Mouse (Mus musculus): ENCODE data around the gene Mbl1. TPM values are rescaled to one million over a fixed set of nuclear protein-coding genes. Genes with fewer than 3 reads are reported as not detected.

Mbl1 gene
- polyA plus RNA-seq (2012; ENCODE audit: low replicate concordance) = not detected in 2 replicates

DNA sequence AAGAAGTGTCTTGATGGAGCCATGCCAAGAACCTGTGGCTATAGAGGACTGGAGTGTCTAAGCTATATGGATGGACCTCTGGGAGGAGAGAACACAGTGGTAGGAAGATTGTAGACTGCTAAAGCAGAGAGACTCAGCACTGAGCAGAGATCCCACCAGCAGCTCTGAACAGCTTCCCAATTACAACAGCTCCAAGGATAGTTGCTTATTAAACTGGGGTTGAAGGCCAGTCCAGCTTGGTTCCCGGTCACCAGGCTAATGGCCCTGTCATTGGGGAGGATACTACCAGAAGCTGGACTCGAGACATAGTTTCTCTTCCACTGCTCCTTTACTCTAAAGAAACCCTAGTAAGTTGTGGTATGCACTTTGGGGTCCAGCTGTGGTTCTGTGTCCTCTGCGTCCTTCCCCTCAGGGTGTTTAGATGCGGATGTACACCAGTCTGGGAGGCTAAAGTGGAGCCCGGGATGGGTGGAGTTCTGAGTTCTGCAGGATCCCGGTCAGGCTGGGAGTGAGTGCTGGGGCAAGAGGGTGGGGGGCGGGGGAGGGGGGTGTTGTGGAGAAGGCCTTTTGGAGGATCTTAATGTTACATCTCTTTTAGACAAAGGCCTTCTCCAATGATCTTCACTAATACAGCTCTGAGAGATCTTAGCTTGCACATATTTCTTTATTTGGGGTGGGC is at the start of gene Mbl1:
Mbl1 (plus strand) TSS at position 239 of the 679 bp plus-strand sequence.

DNA sequence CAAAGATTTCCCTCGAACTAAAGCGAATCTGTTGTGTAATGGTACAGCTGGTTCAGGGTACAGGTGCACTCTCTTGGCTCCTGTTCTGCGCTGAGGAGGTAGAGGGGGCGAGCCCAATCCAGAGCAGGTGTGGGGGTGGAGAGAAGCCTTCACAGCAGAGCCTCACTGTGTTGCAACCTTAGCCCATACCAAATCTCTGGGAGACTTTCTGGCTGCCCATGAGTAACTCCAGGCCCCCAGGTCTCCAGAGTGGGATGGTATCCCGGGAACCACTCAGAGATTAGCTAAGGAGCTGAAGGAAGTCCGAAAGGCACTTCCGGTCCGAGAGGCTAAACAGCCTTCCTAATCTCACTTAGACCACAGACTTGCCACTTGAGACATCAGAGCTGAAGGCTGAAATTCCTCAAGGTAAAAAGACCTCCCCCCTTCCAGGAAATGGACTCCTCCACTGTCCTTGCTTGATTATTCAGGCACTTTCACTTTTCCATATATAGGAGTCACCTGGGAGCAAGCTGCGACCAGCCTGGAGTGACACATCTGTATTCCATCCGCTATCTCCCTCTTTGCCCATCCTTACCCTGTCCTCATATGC is 46.3 kb upstream of the Mbl1 start, which contains the start of gene Mat1a:
Mat1a (plus strand) TSS at position 183 of the 592 bp plus-strand sequence.

DNA sequence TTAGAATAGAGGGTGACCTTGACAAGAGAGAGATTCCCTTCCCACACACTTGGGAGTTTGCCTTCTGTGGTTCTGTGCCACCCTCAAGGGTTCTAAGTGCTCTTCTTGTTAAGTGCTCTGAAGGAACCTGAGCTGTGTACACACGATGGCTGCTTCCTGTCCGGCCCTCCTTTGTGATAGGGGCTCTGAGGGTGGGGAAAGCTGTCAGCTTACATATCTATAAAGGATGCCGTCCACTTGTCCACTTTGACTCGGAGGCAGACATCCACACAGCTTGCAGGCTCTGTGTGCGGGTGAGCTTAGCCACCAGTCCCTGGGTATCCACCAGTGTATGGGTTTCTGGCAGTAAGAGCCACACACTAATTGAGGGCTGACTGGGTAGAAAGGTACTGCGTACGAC is 19.7 kb upstream of the Mbl1 start, which contains the start of gene Sftpa1:
Sftpa1 (plus strand) TSS at position 243 of the 400 bp plus-strand sequence.

DNA sequence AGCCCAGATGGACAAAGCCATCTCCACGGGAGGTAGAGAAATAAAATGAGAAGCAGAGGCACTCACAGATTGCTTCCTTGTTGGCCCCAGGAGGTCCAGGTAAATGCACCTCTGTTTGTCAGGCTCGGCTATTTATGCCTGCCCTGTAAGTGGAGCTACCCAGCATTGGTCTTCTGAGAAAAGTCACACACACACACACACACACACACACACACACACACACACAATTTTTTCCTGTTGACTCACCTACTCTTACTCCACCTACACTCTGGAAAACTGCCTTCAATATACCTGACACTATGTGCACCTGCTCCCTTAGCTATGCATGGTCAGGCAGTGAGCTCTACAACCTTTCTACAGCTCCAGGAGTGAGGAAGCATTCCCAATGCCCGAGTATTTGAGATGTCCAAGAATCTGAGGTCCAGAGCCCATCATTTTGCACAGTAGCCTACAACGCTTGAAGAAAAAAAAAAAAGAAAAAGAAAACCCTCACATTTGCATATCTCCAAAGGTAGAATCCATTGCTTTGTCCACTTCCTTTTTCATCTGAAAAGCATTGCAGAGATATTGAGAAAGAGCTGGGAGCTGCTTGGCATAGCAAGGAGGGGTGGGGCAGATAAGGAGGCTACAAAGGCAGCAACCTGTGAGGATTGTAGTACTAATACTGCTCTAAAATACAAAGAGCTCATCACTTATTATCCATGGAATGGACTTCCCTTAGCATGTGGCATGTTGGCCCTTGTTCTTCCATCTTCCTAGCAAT is 34.0 kb downstream of the Mbl1 start, which contains the start of gene Sftpd:
Sftpd (minus strand) TSS at position 91 of the 763 bp plus-strand sequence.

Other genes starting within 250 kb of the Mbl1 start
- 9.4 and 23.3 TPM in 2 replicates for gene Tspan14, start 184.7 kb upstream of the Mbl1 start, polyA plus RNA-seq (2012; ENCODE audit: low replicate concordance)
- gene Fam213a, start 137.7 kb upstream of the Mbl1 start, polyA plus RNA-seq (2012; ENCODE audit: low replicate concordance) = 7.8 and 24.0 TPM in 2 replicates
- gene Dydc2, start 82.2 kb upstream of the Mbl1 start, polyA plus RNA-seq (2012; ENCODE audit: low replicate concordance) = not detected in 2 replicates
- not detected in 2 replicates for gene Dydc1, start 78.5 kb upstream of the Mbl1 start, polyA plus RNA-seq (2012; ENCODE audit: low replicate concordance)
- gene Mat1a, start 46.4 kb upstream of the Mbl1 start, polyA plus RNA-seq (2012; ENCODE audit: low replicate concordance) = not detected in 2 replicates
- gene Sftpa1, start 19.7 kb upstream of the Mbl1 start, polyA plus RNA-seq (2012; ENCODE audit: low replicate concordance) = not detected in 2 replicates
- not detected in 2 replicates for gene Sftpd, start 33.7 kb downstream of the Mbl1 start, polyA plus RNA-seq (2012; ENCODE audit: low replicate concordance)
- not detected in 2 replicates for gene Gm2832, start 127.3 kb downstream of the Mbl1 start, polyA plus RNA-seq (2012; ENCODE audit: low replicate concordance)
- not detected in 2 replicates for gene Gm5798, start 197.2 kb downstream of the Mbl1 start, polyA plus RNA-seq (2012; ENCODE audit: low replicate concordance)
- gene Gm7945, start 234.9 kb downstream of the Mbl1 start, polyA plus RNA-seq (2012; ENCODE audit: low replicate concordance) = not detected in 2 replicates

Measured in hematopoietic multipotent progenitor cell, adult 10-12 weeks (in vitro differentiated cells).